Mouse (Mus musculus): Measurements from ENCODE around the gene AI464131. TPM values are rescaled to one million over a fixed set of nuclear protein-coding genes. Genes with fewer than 3 reads are reported as not detected.

Gene AI464131
- polyA plus RNA-seq, 1 experiment from 2014 or later = 6.9 TPM

GRCm38 (mm10) chr4:41513714-41514113 is 10.8 kb upstream of the AI464131 start:
- ATAC-seq (replicated peaks; ENCODE audit: low FRiP score, low TSS enrichment, low read depth) (no peak), DNase-seq (ENCODE audit: low spot score) (no peak)
- Histone ChIP-seq H3K4me3 (ENCODE audit: low read depth, low read length) (no peak overlapping the region), H3K4me2 (ENCODE audit: low read length) (no peak overlapping the region), H3K9me3 (ENCODE audit: control insufficient read depth, low read length) (no peaks in the 10 kb centered on the region), H3K27ac (ENCODE audit: low read depth) (no peak overlapping the region), H3K36me3 (ENCODE audit: control insufficient read depth, insufficient read depth, low read length) (no peaks in the 10 kb centered on the region), H3K9ac (ENCODE audit: low read length) (no peak overlapping the region), H3K4me1 (replicated peaks; ENCODE audit: control insufficient read depth, insufficient read depth, low read length) (no peaks in the 10 kb centered on the region), H3K27me3 (replicated peaks; ENCODE audit: control insufficient read depth, insufficient read depth, low read length) (no peaks in the 10 kb centered on the region; the same call in 1 of the 2 replicates)
- 18% methylated on average over 8 of the region's 8 CpGs for WGBS

- DNase-seq (ENCODE audit: low spot score) (no peak), ATAC-seq (replicated peaks; ENCODE audit: low FRiP score, low TSS enrichment, low read depth) (no peak)
- Histone ChIP-seq H3K9me3 (ENCODE audit: control insufficient read depth, low read length) (no peaks in the 10 kb centered on the region), H3K27ac (ENCODE audit: low read depth) (no peak overlapping the region), H3K36me3 (ENCODE audit: control insufficient read depth, insufficient read depth, low read length) (no peaks in the 10 kb centered on the region), H3K4me1 (replicated peaks; ENCODE audit: control insufficient read depth, insufficient read depth, low read length) (no peaks in the 10 kb centered on the region), H3K4me2 (ENCODE audit: low read length) (no peak overlapping the region), H3K4me3 (ENCODE audit: low read depth, low read length) (no peak overlapping the region), H3K9ac (ENCODE audit: low read length) (no peak overlapping the region), H3K27me3 (replicated peaks; ENCODE audit: control insufficient read depth, insufficient read depth, low read length) (no peaks in the 10 kb centered on the region; the same call in 1 of the 2 replicates)
- 34% methylated on average over 4 of the region's 4 CpGs for WGBS
Observed at GRCm38 (mm10) chr4:41513309-41513708, 10.4 kb upstream of the AI464131 start.

- Histone ChIP-seq H3K4me3 (ENCODE audit: low read depth, low read length) (no peak overlapping the region), H3K4me1 (replicated peaks; ENCODE audit: control insufficient read depth, insufficient read depth, low read length) (no peaks in the 10 kb centered on the region), H3K9ac (ENCODE audit: low read length) (no peak overlapping the region), H3K9me3 (ENCODE audit: control insufficient read depth, low read length) (no peaks in the 10 kb centered on the region), H3K4me2 (ENCODE audit: low read length) (no peak overlapping the region), H3K36me3 (ENCODE audit: control insufficient read depth, insufficient read depth, low read length) (no peaks in the 10 kb centered on the region), H3K27me3 (replicated peaks; ENCODE audit: control insufficient read depth, insufficient read depth, low read length) (no peaks in the 10 kb centered on the region; the same call in 1 of the 2 replicates), H3K27ac (ENCODE audit: low read depth) (no peak overlapping the region)
- WGBS = 46% methylated on average over 7 of the region's 7 CpGs
- DNase-seq (ENCODE audit: low spot score) = no peak
- ATAC-seq (replicated peaks; ENCODE audit: low FRiP score, low TSS enrichment, low read depth) = no peak
Observed at GRCm38 (mm10) chr4:41507998-41508397, 5.1 kb upstream of the AI464131 start.

- peak; percentile 14; the same call in 1 of the 2 replicates for ATAC-seq (replicated peaks; ENCODE audit: low FRiP score, low TSS enrichment, low read depth)
- 3% methylated on average over 22 of the region's 22 CpGs for WGBS
Observed at GRCm38 (mm10) chr4:41507326-41507924, 4.5 kb upstream of the AI464131 start.

GRCm38 (mm10) chr4:41506906-41507305 is 4.0 kb upstream of the AI464131 start:
- Histone ChIP-seq H3K9ac (ENCODE audit: low read length) (peak overlapping the region; percentile 34), H3K27me3 (replicated peaks; ENCODE audit: control insufficient read depth, insufficient read depth, low read length) (peaks cover 1% of the 10 kb centered on the region), H3K4me3 (ENCODE audit: low read depth, low read length) (peak overlapping the region; percentile 49), H3K36me3 (ENCODE audit: control insufficient read depth, insufficient read depth, low read length) (no peaks in the 10 kb centered on the region), H3K27ac (ENCODE audit: low read depth) (no peak overlapping the region), H3K9me3 (ENCODE audit: control insufficient read depth, low read length) (no peaks in the 10 kb centered on the region), H3K4me2 (ENCODE audit: low read length) (peak overlapping the region; percentile 65), H3K4me1 (replicated peaks; ENCODE audit: control insufficient read depth, insufficient read depth, low read length) (peaks cover 6% of the 10 kb centered on the region; the same call in 1 of the 2 replicates)
- 0% methylated on average over 29 of the region's 29 CpGs for WGBS
- DNase-seq (ENCODE audit: low spot score) (peak; percentile 90), ATAC-seq (replicated peaks; ENCODE audit: low FRiP score, low TSS enrichment, low read depth) (peak; percentile 62)

More at GRCm38 (mm10) chr4:41507326-41507924, 4.5 kb upstream of the AI464131 start:
- Histone ChIP-seq H3K4me2 (ENCODE audit: low read length) (peak overlapping the region; percentile 65), H3K4me3 (ENCODE audit: low read depth, low read length) (peak overlapping the region; percentile 49), H3K9me3 (ENCODE audit: control insufficient read depth, low read length) (no peaks in the 10 kb centered on the region), H3K9ac (ENCODE audit: low read length) (peak overlapping the region; percentile 34), H3K27me3 (replicated peaks; ENCODE audit: control insufficient read depth, insufficient read depth, low read length) (no peaks in the 10 kb centered on the region; the same call in 1 of the 2 replicates), H3K36me3 (ENCODE audit: control insufficient read depth, insufficient read depth, low read length) (no peaks in the 10 kb centered on the region), H3K4me1 (replicated peaks; ENCODE audit: control insufficient read depth, insufficient read depth, low read length) (peaks cover 2% of the 10 kb centered on the region; the same call in 1 of the 2 replicates), H3K27ac (ENCODE audit: low read depth) (no peak overlapping the region)
- no peak for DNase-seq (ENCODE audit: low spot score)

GRCm38 (mm10) chr4:41506156-41506555 is 3.3 kb upstream of the AI464131 start:
- Histone ChIP-seq H3K9ac (ENCODE audit: low read length) (no peak overlapping the region), H3K36me3 (ENCODE audit: control insufficient read depth, insufficient read depth, low read length) (no peaks in the 10 kb centered on the region), H3K27me3 (replicated peaks; ENCODE audit: control insufficient read depth, insufficient read depth, low read length) (peaks cover 9% of the 10 kb centered on the region), H3K27ac (ENCODE audit: low read depth) (no peak overlapping the region), H3K4me1 (replicated peaks; ENCODE audit: control insufficient read depth, insufficient read depth, low read length) (peaks cover 6% of the 10 kb centered on the region; the same call in 1 of the 2 replicates), H3K4me3 (ENCODE audit: low read depth, low read length) (no peak overlapping the region), H3K9me3 (ENCODE audit: control insufficient read depth, low read length) (no peaks in the 10 kb centered on the region), H3K4me2 (ENCODE audit: low read length) (peak overlapping the region; percentile 65)
- DNase-seq (ENCODE audit: low spot score) (no peak), ATAC-seq (replicated peaks; ENCODE audit: low FRiP score, low TSS enrichment, low read depth) (no peak)
- 14% methylated on average over 13 of the region's 13 CpGs for WGBS

GRCm38 (mm10) chr4:41505131-41505551 is 2.3 kb upstream of the AI464131 start:
- Histone ChIP-seq H3K9ac (ENCODE audit: low read length) (no peak overlapping the region), H3K27me3 (replicated peaks; ENCODE audit: control insufficient read depth, insufficient read depth, low read length) (peaks cover 19% of the 10 kb centered on the region), H3K4me2 (ENCODE audit: low read length) (no peak overlapping the region), H3K27ac (ENCODE audit: low read depth) (no peak overlapping the region), H3K4me1 (replicated peaks; ENCODE audit: control insufficient read depth, insufficient read depth, low read length) (peaks cover 6% of the 10 kb centered on the region; the same call in 1 of the 2 replicates), H3K9me3 (ENCODE audit: control insufficient read depth, low read length) (no peaks in the 10 kb centered on the region), H3K36me3 (ENCODE audit: control insufficient read depth, insufficient read depth, low read length) (no peaks in the 10 kb centered on the region), H3K4me3 (ENCODE audit: low read depth, low read length) (no peak overlapping the region)
- DNase-seq (ENCODE audit: low spot score) = no peak
- no peak for ATAC-seq (replicated peaks; ENCODE audit: low FRiP score, low TSS enrichment, low read depth)
- WGBS = 58% methylated on average over 11 of the region's 11 CpGs

- no peak overlapping the region for H3K4me3 ChIP-seq (ENCODE audit: low read depth, low read length)
- peaks cover 27% of the 10 kb centered on the region for H3K27me3 ChIP-seq (replicated peaks; ENCODE audit: control insufficient read depth, insufficient read depth, low read length)
- H3K9ac ChIP-seq (ENCODE audit: low read length) = no peak overlapping the region
- WGBS = 74% methylated on average over 5 of the region's 5 CpGs
- H3K4me1 ChIP-seq (replicated peaks; ENCODE audit: control insufficient read depth, insufficient read depth, low read length) = peaks cover 6% of the 10 kb centered on the region; the same call in 1 of the 2 replicates
- H3K4me2 ChIP-seq (ENCODE audit: low read length) = no peak overlapping the region
- no peak overlapping the region for H3K27ac ChIP-seq (ENCODE audit: low read depth)
- ATAC-seq (replicated peaks; ENCODE audit: low FRiP score, low TSS enrichment, low read depth) = no peak
- no peaks in the 10 kb centered on the region for H3K36me3 ChIP-seq (ENCODE audit: control insufficient read depth, insufficient read depth, low read length)
- DNase-seq (ENCODE audit: low spot score) = no peak
- no peaks in the 10 kb centered on the region for H3K9me3 ChIP-seq (ENCODE audit: control insufficient read depth, low read length)
Observed at GRCm38 (mm10) chr4:41504325-41504724, 1.4 kb upstream of the AI464131 start.
